Mouse (Mus musculus) midbrain, postnatal 0 days (tissue): ENCODE measurements around the gene Hexdc. TPM values are rescaled to one million over a fixed set of nuclear protein-coding genes. Genes with fewer than 3 reads are reported as not detected.

Experiments used
- ATAC-seq: fragments of 200-750 bp; cut with Nextera tagmentation; 2 replicates; pipeline ENCODE4 v1.8.0; 2017; ENCODE audit warnings: moderate number of reproducible peaks, mild to moderate bottlenecking, moderate TSS enrichment, moderate library complexity; ENCODE audit not compliant: low FRiP score
- DNase-seq: peaks from one replicate; pipeline ENCODE4 v3.0.0-alpha.2; 2015; ENCODE audit warnings: low spot score
- H3K27ac ChIP-seq: fragments of 300-500 bp; sonication (generic); 2 replicates; pipeline ENCODE4 v1.5.1; 2014; ENCODE audit warnings: low read depth, mild to moderate bottlenecking, low read length, mixed read lengths
- H3K27me3 ChIP-seq: fragments of 300-500 bp; sonication (generic); 2 replicates; pipeline ENCODE4 v1.6.1; 2014; ENCODE audit warnings: low read length, control low read depth, mixed read lengths; ENCODE audit not compliant: insufficient read depth
- H3K36me3 ChIP-seq: fragments of 300-500 bp; sonication (generic); 2 replicates; pipeline ENCODE4 v1.6.1; 2014; ENCODE audit warnings: low read length, control low read depth, mixed read lengths; ENCODE audit not compliant: insufficient read depth
- H3K4me1 ChIP-seq: fragments of 300-500 bp; sonication (generic); 2 replicates; pipeline ENCODE4 v1.6.1; 2014; ENCODE audit warnings: mild to moderate bottlenecking, control low read depth, antibody characterized with exemption, low read length, mixed read lengths; ENCODE audit not compliant: insufficient read depth
- H3K4me2 ChIP-seq: fragments of 300-500 bp; sonication (generic); 2 replicates; pipeline ENCODE4 v1.6.1; 2014; ENCODE audit warnings: low read depth, mild to moderate bottlenecking, low read length, mixed read lengths; ENCODE audit not compliant: poor library complexity, severe bottlenecking
- H3K4me3 ChIP-seq: fragments of 300-500 bp; sonication (generic); 2 replicates; pipeline ENCODE4 v1.5.1; 2014; ENCODE audit warnings: low read depth, mild to moderate bottlenecking, low read length, moderate library complexity
- H3K9ac ChIP-seq: fragments of 300-500 bp; sonication (generic); replicated peaks from 2 replicates; pipeline ENCODE4 v1.6.1; 2014; ENCODE audit warnings: mild to moderate bottlenecking, low read length, moderate library complexity, mixed read lengths; ENCODE audit not compliant: poor library complexity, severe bottlenecking
- H3K9me3 ChIP-seq: fragments of 300-500 bp; sonication (generic); 2 replicates; pipeline ENCODE4 v1.6.1; 2016; ENCODE audit warnings: low read length, control low read depth
- CTCF ChIP-seq: IDR thresholded peaks from 2 replicates; pipeline ENCODE4 v1.5.1; 2016; ENCODE audit warnings: antibody characterized with exemption, mild to moderate bottlenecking
- WGBS: fragments of 180-500 bp; shearing (Covaris S2); extraction: QIAGEN DNeasy Blood & Tissue Kit; methylation state at CpG from one replicate; pipeline ENCODE4 v1.1.7; 2014; 5-methylcytosine and 5-hydroxymethylcytosine counted together
- polyA plus RNA-seq: library from polyadenylated mRNA; unstranded; fragments of >200 nt; fragmentation: Nextera tagmentation; extraction: Ambion mirVana; gene quantifications from 2 replicates; pipeline ENCODE4 v1.2.1, GENCODE M21; 2015
- total RNA-seq: library from RNA; depleted of rRNA; stranded (reverse); fragments of >200 nt; gene quantifications from 2 replicates; pipeline ENCODE4 v1.2.3, GENCODE M21; 2014

Hexdc gene
- total and polyA plus RNA-seq, 2 experiments from 2014 or later, result 38.1 to 87.4 TPM

- no peak overlapping the region for H3K4me2 ChIP-seq
- H3K4me1 ChIP-seq, result no peaks in the 10 kb centered on the region; the same call in 1 of the 2 replicates
- no peaks in the 10 kb centered on the region for H3K9me3 ChIP-seq
- no peak overlapping the region for H3K27ac ChIP-seq
- WGBS, result 60% methylated on average over 2 of the region's 2 CpGs
- no peak for DNase-seq
- H3K27me3 ChIP-seq, result no peaks in the 10 kb centered on the region
- H3K36me3 ChIP-seq, result peaks cover 18% of the 10 kb centered on the region
- no peak overlapping the region for H3K9ac ChIP-seq
- no peak for TF ChIP-seq CTCF
- ATAC-seq, result no peak
- H3K4me3 ChIP-seq, result no peak overlapping the region
These were observed 5.6 kb upstream of the Hexdc start for GRCm38 (mm10) chr11:121198622-121199021.

GRCm38 (mm10) chr11:121199851-121200250, 4.4 kb upstream of the Hexdc start:
- DNase-seq (no peak), ATAC-seq (no peak)
- Histone ChIP-seq H3K27me3 (no peaks in the 10 kb centered on the region), H3K27ac (no peak overlapping the region), H3K4me3 (no peak overlapping the region), H3K9ac (no peak overlapping the region), H3K36me3 (peaks cover 11% of the 10 kb centered on the region), H3K4me1 (no peaks in the 10 kb centered on the region; the same call in 1 of the 2 replicates), H3K4me2 (no peak overlapping the region), H3K9me3 (no peaks in the 10 kb centered on the region)
- 83% methylated on average over 4 of the region's 4 CpGs for WGBS
- TF ChIP-seq CTCF, result no peak

GRCm38 (mm10) chr11:121200781-121201180, 3.5 kb upstream of the Hexdc start:
- Histone ChIP-seq H3K9me3 (no peaks in the 10 kb centered on the region), H3K9ac (no peak overlapping the region), H3K4me3 (no peak overlapping the region), H3K4me1 (no peaks in the 10 kb centered on the region; the same call in 1 of the 2 replicates), H3K27ac (no peak overlapping the region), H3K4me2 (no peak overlapping the region), H3K36me3 (peaks cover 9% of the 10 kb centered on the region), H3K27me3 (no peaks in the 10 kb centered on the region)
- DNase-seq (no peak), ATAC-seq (no peak)
- TF ChIP-seq CTCF, result no peak
- WGBS, result 91% methylated on average over 6 of the region's 6 CpGs

DNA sequence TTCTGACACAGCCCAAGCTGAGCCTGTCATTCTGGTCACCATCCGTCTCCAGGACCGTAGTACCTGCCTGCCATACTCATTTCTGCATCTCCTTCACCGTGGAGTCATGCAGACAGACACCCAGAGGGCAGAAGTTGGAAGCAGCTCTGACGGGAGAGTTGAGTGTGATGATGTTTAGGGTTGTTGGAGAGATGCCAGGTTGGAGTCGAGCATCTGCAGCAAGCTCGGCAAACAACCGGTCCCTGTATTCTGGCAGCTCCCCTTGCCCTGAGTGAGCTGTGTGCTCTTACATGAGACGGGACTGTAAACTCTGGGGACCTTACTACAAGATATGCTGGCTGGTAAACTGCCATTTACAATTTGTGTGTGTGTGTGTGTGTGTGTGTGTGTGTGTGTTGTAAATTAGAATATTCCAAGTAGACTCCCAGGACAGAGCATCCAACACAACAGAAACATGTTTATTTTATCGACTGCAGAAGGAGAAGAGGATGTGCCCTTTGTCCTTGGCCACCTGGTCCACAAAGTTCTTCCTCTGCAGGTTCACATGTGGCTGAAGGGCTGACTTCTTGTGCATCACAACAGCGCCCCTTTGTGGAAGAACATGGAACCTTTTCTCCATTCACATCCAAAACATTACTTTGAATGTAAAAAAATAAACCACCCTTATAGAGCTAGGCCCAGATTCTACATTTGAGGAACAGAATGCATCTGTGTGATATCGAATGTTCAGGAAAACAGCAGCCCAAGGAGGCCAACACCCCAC, 2.6 kb upstream of the Hexdc start:
- peak; percentile 80 for TF ChIP-seq CTCF
- peaks cover 3% of the 10 kb centered on the region; the same call in 1 of the 2 replicates for H3K36me3 ChIP-seq
- no peaks in the 10 kb centered on the region for H3K9me3 ChIP-seq
- H3K4me1 ChIP-seq, result no peaks in the 10 kb centered on the region; the same call in 1 of the 2 replicates
- no peak overlapping the region for H3K4me2 ChIP-seq
- 54% methylated on average over 11 of the region's 11 CpGs for WGBS
- DNase-seq (peak; percentile 68), ATAC-seq (no peak)
- no peak overlapping the region for H3K4me3 ChIP-seq
- no peaks in the 10 kb centered on the region for H3K27me3 ChIP-seq
- no peak overlapping the region for H3K27ac ChIP-seq
- no peak overlapping the region for H3K9ac ChIP-seq

DNA sequence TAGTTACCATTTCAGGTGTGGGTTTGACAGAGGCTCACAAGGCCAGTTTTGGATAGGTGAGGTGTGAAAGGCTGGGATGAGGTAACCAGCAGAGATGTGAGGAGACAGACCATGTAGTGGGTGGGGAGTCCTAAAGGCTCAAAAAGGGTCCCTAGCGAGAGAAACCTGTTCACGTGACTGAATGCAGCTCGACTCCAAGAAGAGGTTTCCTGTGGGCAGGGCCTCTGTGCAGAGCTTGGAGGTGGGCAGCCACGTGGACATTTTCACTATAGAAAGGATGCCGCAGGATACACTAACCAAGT, 423 bp upstream of the Hexdc start:
- peak overlapping the region; percentile 74 for H3K4me3 ChIP-seq
- H3K9ac ChIP-seq, result peak overlapping the region; percentile 79
- no peak for ATAC-seq
- no peaks in the 10 kb centered on the region for H3K27me3 ChIP-seq
- no peaks in the 10 kb centered on the region; the same call in 1 of the 2 replicates for H3K4me1 ChIP-seq
- DNase-seq, result no peak
- no peaks in the 10 kb centered on the region for H3K9me3 ChIP-seq
- WGBS, result 2% methylated on average over 5 of the region's 5 CpGs
- H3K27ac ChIP-seq, result peak overlapping the region; percentile 85
- TF ChIP-seq CTCF, result no peak
- peak overlapping the region; percentile 61 for H3K4me2 ChIP-seq
- H3K36me3 ChIP-seq, result peaks cover 9% of the 10 kb centered on the region

- Histone ChIP-seq H3K4me1 (no peaks in the 10 kb centered on the region), H3K36me3 (peaks cover 57% of the 10 kb centered on the region), H3K27me3 (no peaks in the 10 kb centered on the region), H3K4me3 (no peak overlapping the region), H3K27ac (no peak overlapping the region), H3K9ac (no peak overlapping the region), H3K9me3 (no peaks in the 10 kb centered on the region), H3K4me2 (no peak overlapping the region)
- no peak for TF ChIP-seq CTCF
- no peak for DNase-seq
- ATAC-seq, result no peak
- 99% methylated on average over 3 of the region's 3 CpGs for WGBS
These were observed 12.6 kb downstream of the Hexdc start for GRCm38 (mm10) chr11:121216831-121217230.
